Mouse (Mus musculus): ENCODE results near the gene Gsn.

DNA sequence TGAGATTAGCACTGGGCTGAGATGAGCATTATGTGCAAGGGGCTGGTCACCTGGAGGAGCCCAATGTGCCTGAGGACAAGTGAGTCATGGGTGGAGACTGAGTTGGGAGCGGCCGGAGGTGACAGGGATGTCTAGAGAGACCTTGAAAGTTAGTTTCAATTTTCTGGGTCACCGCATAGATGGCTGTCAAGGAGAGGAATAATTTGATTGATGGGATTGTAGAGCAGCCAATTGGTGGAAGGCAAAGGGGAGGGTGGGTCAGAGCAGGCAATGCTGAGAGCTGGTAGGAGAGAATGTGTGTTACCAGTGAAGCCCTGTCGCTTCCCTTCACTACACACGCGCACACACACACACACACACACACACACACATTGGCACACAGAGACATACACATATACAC is 13.0 kb downstream of the Gsn start:
- TF ChIP-seq MAFK (IDR thresholded peaks at IDR 0.05; ENCODE audit: insufficient read depth, low read depth, low read length), result no peak
- no peak for TF ChIP-seq CHD2 (IDR thresholded peaks at IDR 0.05; ENCODE audit: low read depth, low read length)
- TF ChIP-seq ZNF384 (IDR thresholded peaks at IDR 0.05; ENCODE audit: low read depth, low read length), result no peak
- TF ChIP-seq ZC3H11A (IDR thresholded peaks at IDR 0.05; ENCODE audit: borderline replicate concordance, low read depth, low read length), result no peak
- TF ChIP-seq HCFC1 (IDR thresholded peaks at IDR 0.05; ENCODE audit: borderline replicate concordance, insufficient read depth, low read length), result no peak

All from ES-E14 (cell line).